ENCODE assay signal across 8 mouse cellular contexts in genomic region chr8:20822434-20822833, GRCm38 (mm10).
DNase-seq lines count a peak whose midpoint lies in the region; TF ChIP-seq lines count a peak whose summit lies in the region.
"Not testable (repeated sequence)": the region's sequence is repeated elsewhere in the genome, so short reads cannot be mapped to it uniquely, and the experiment has no call there.

No protein-coding gene starts in this region.

- not testable (repeated sequence) for TF ChIP-seq EP300 in heart, adult 2 months (IDR thresholded peaks at IDR 0.05; ENCODE audit: insufficient read depth, low read depth, low read length)

- not testable (repeated sequence) for H3K4me1 ChIP-seq in heart, adult 2 months (ENCODE audit: control insufficient read depth, insufficient read depth, low read length)

- not testable (repeated sequence) for H3K4me3 ChIP-seq in heart, adult 2 months; left cerebral cortex, adult 2 months

- H3K79me2 ChIP-seq in heart, adult 2 months (replicated peaks; ENCODE audit: control insufficient read depth, insufficient read depth, low read length): not testable (repeated sequence)

- not testable (repeated sequence) for H3K9ac ChIP-seq in heart, adult 2 months (ENCODE audit: low read depth, low read length)

- not testable (repeated sequence) for H3K27ac ChIP-seq in heart, adult 2 months; left cerebral cortex, adult 2 months

- WGBS in heart, adult 2 months: 65% methylated on average over 4 of the region's 5 CpGs

- not testable (repeated sequence) for TF ChIP-seq POLR2A in heart, adult 2 months (IDR thresholded peaks at IDR 0.05; ENCODE audit: insufficient read depth, low read depth, low read length)

- intact Hi-C loops in heart, adult 2 months (cut with DNase I); left cerebral cortex, adult 2 months (cut with DNase I): not testable (repeated sequence)

- H3K27me3 ChIP-seq in heart, adult 2 months (ENCODE audit: control insufficient read depth, insufficient read depth, low read length): not testable (repeated sequence)

- not testable (repeated sequence) for H3K36me3 ChIP-seq in heart, adult 2 months (ENCODE audit: control insufficient read depth, insufficient read depth, low read length)

- TF ChIP-seq CTCF in heart, adult 2 months (IDR thresholded peaks at IDR 0.05); left cerebral cortex, adult 2 months (IDR thresholded peaks at IDR 0.05): not testable (repeated sequence)

- DNase-seq in adrenal gland, postnatal 14 days: peak; percentile 19
- peak; percentile 44 to 51 for DNase-seq in frontal cortex, postnatal 14 days (ENCODE audit: low spot score in 2 of 2)
- peak; percentile 59 to 61 for DNase-seq in heart, adult 2 months
- peak; percentile 52 for DNase-seq in kidney, postnatal 14 days
- peak; percentile 28 to 57 for DNase-seq in left cerebral cortex, adult 2 months (ENCODE audit: extremely low spot score in 1 of 2, low spot score in 2 of 2)
- peak; percentile 31 to 47 for DNase-seq in natural killer cell, adult 2 months (ENCODE audit: low spot score in 2 of 2)
- peak; percentile 35 to 47 for DNase-seq in spleen, postnatal 36 days (ENCODE audit: low spot score in 2 of 2)
- peak; percentile 41 for DNase-seq in urinary bladder, postnatal 10 days (ENCODE audit: low spot score)
